Mouse (Mus musculus): ENCODE data around the gene Ppdpf. TPM values are rescaled to one million over a fixed set of nuclear protein-coding genes. Genes with fewer than 3 reads are reported as not detected.

Gene Ppdpf
- polyA plus RNA-seq, 1 experiment = 8.2 TPM

- H3K4me1 ChIP-seq (ENCODE audit: control insufficient read depth, insufficient read depth, low read length) = peaks cover 2% of the 10 kb centered on the region; the same call in 1 of the 2 replicates
- H3K27ac ChIP-seq (ENCODE audit: control insufficient read depth, insufficient read depth, low read depth, low read length) = no peak overlapping the region
- no peaks in the 10 kb centered on the region for H3K36me3 ChIP-seq (ENCODE audit: control insufficient read depth, insufficient read depth, low read length)
- H3K4me3 ChIP-seq (ENCODE audit: control insufficient read depth, low read depth, low read length) = no peak overlapping the region
- TF ChIP-seq CTCF (IDR thresholded peaks at IDR 0.05; ENCODE audit: control insufficient read depth, insufficient read depth, insufficient replicate concordance, low read depth, low read length) (no peak), POLR2A (IDR thresholded peaks at IDR 0.05; ENCODE audit: control insufficient read depth, low read depth, low read length) (no peak)
- H3K27me3 ChIP-seq (ENCODE audit: control insufficient read depth, insufficient read depth, low read length) = no peaks in the 10 kb centered on the region
Observed at GRCm38 (mm10) chr2:181234680-181235079, 47.6 kb downstream of the Ppdpf start.

- no peak overlapping the region for H3K27ac ChIP-seq (ENCODE audit: control insufficient read depth, insufficient read depth, low read depth, low read length)
- H3K27me3 ChIP-seq (ENCODE audit: control insufficient read depth, insufficient read depth, low read length) = no peaks in the 10 kb centered on the region
- no peaks in the 10 kb centered on the region for H3K36me3 ChIP-seq (ENCODE audit: control insufficient read depth, insufficient read depth, low read length)
- peaks cover 1% of the 10 kb centered on the region; the same call in 1 of the 2 replicates for H3K4me1 ChIP-seq (ENCODE audit: control insufficient read depth, insufficient read depth, low read length)
- H3K4me3 ChIP-seq (ENCODE audit: control insufficient read depth, low read depth, low read length) = no peak overlapping the region
- TF ChIP-seq CTCF (IDR thresholded peaks at IDR 0.05; ENCODE audit: control insufficient read depth, insufficient read depth, insufficient replicate concordance, low read depth, low read length) (no peak), POLR2A (IDR thresholded peaks at IDR 0.05; ENCODE audit: control insufficient read depth, low read depth, low read length) (no peak)
Observed at GRCm38 (mm10) chr2:181235681-181236566, 48.9 kb downstream of the Ppdpf start.

GRCm38 (mm10) chr2:181237251-181238014, 50.4 kb downstream of the Ppdpf start:
- Histone ChIP-seq H3K27ac (ENCODE audit: control insufficient read depth, insufficient read depth, low read depth, low read length) (no peak overlapping the region), H3K4me3 (ENCODE audit: control insufficient read depth, low read depth, low read length) (no peak overlapping the region), H3K36me3 (ENCODE audit: control insufficient read depth, insufficient read depth, low read length) (no peaks in the 10 kb centered on the region), H3K27me3 (ENCODE audit: control insufficient read depth, insufficient read depth, low read length) (no peaks in the 10 kb centered on the region), H3K4me1 (ENCODE audit: control insufficient read depth, insufficient read depth, low read length) (no peaks in the 10 kb centered on the region)
- 0 out of 2 replicates have a peak, but pooled peaks have one; percentile 9 for TF ChIP-seq CTCF (IDR thresholded peaks at IDR 0.05; ENCODE audit: control insufficient read depth, insufficient read depth, insufficient replicate concordance, low read depth, low read length)
- TF ChIP-seq POLR2A (IDR thresholded peaks at IDR 0.05; ENCODE audit: control insufficient read depth, low read depth, low read length) = no peak

- no peaks in the 10 kb centered on the region for H3K4me1 ChIP-seq (ENCODE audit: control insufficient read depth, insufficient read depth, low read length)
- no peaks in the 10 kb centered on the region for H3K36me3 ChIP-seq (ENCODE audit: control insufficient read depth, insufficient read depth, low read length)
- H3K27me3 ChIP-seq (ENCODE audit: control insufficient read depth, insufficient read depth, low read length) = no peaks in the 10 kb centered on the region
- H3K4me3 ChIP-seq (ENCODE audit: control insufficient read depth, low read depth, low read length) = no peak overlapping the region
- no peak overlapping the region for H3K27ac ChIP-seq (ENCODE audit: control insufficient read depth, insufficient read depth, low read depth, low read length)
- no peak for TF ChIP-seq CTCF (IDR thresholded peaks at IDR 0.05; ENCODE audit: control insufficient read depth, insufficient read depth, insufficient replicate concordance, low read depth, low read length)
- TF ChIP-seq POLR2A (IDR thresholded peaks at IDR 0.05; ENCODE audit: control insufficient read depth, low read depth, low read length) = no peak
Observed at GRCm38 (mm10) chr2:181238091-181238610, 51.1 kb downstream of the Ppdpf start.

Other genes with a start within 250 kb of the Ppdpf start
- 2.3 and 3.7 TPM in 2 replicates for gene Nkain4, start 232.5 kb upstream of the Ppdpf start, polyA plus RNA-seq (2012; rRNA removed)
- 31.2 and 32.2 TPM in 2 replicates for gene Arfgap1, start 220.0 kb upstream of the Ppdpf start, polyA plus RNA-seq (2012; rRNA removed)
- 52.3 and 57.4 TPM in 2 replicates for gene Col20a1, start 200.7 kb upstream of the Ppdpf start, polyA plus RNA-seq (2012; rRNA removed)
- 0.91 and 1.0 TPM in 2 replicates for gene Chrna4, start 143.7 kb upstream of the Ppdpf start, polyA plus RNA-seq (2012; rRNA removed)
- gene Kcnq2, start 51.9 kb upstream of the Ppdpf start, polyA plus RNA-seq (2012; rRNA removed) = 9.2 and 9.8 TPM in 2 replicates
- gene Eef1a2, start 30.2 kb upstream of the Ppdpf start, polyA plus RNA-seq (2012; rRNA removed) = 0.07 TPM in 2 replicates
- 0.12 and 0.20 TPM in 2 replicates for gene Ptk6, start 15.5 kb downstream of the Ppdpf start, polyA plus RNA-seq (2012; rRNA removed)
- 1.4 and 1.6 TPM in 2 replicates for gene Srms, start 25.9 kb downstream of the Ppdpf start, polyA plus RNA-seq (2012; rRNA removed)
- gene Fndc11, start 32.8 kb downstream of the Ppdpf start, polyA plus RNA-seq (2012; rRNA removed) = 440 and 469 TPM in 2 replicates
- gene Helz2, start 54.8 kb downstream of the Ppdpf start, polyA plus RNA-seq (2012; rRNA removed) = 1.4 and 1.7 TPM in 2 replicates
- 10.2 and 10.6 TPM in 2 replicates for gene Gmeb2, start 100.8 kb downstream of the Ppdpf start, polyA plus RNA-seq (2012; rRNA removed)
- not detected in 2 replicates for gene Stmn3, start 127.3 kb downstream of the Ppdpf start, polyA plus RNA-seq (2012; rRNA removed)
- gene Rtel1, start 132.5 kb downstream of the Ppdpf start, polyA plus RNA-seq (2012; rRNA removed) = 71.8 and 75.1 TPM in 2 replicates
- gene Zgpat, start 177.7 kb downstream of the Ppdpf start, polyA plus RNA-seq (2012; rRNA removed) = 15.8 and 16.1 TPM in 2 replicates
- 35.9 and 43.2 TPM in 2 replicates for gene Arfrp1, start 178.2 kb downstream of the Ppdpf start, polyA plus RNA-seq (2012; rRNA removed)
- gene Lime1, start 192.8 kb downstream of the Ppdpf start, polyA plus RNA-seq (2012; rRNA removed) = 13.9 and 14.6 TPM in 2 replicates